Mouse (Mus musculus): ENCODE results near the gene Mfsd4b5.
A peak's percentile ranks its signal among the peaks of the same experiment; 100 is the strongest.

DNA sequence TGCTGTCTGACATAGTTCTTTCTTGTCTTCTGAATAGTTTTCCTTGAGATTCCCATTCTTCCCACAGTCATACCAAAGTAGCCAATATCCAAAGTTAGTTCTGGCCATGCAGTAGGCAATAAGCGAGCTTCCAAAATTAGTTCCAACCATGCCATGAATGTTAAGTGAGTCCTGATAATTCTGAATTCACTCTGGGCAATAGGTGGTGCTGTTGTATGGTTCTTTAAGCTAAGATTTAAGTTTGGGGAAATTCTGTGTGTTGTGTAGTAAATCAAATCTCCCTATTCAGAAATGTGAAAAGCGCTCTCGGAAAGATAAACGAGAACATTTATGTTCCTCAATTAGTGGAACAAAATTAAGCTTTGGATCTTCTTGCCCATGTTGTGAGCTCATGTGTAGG lies 28.2 kb downstream of the Mfsd4b5 start:
- TF ChIP-seq CTCF (IDR thresholded peaks at IDR 0.05) (peak; percentile 58), POLR2A (IDR thresholded peaks at IDR 0.05; ENCODE audit: insufficient read depth, low read depth, low read length) (no peak), EP300 (IDR thresholded peaks at IDR 0.05; ENCODE audit: insufficient read depth, low read depth, low read length) (no peak)

Data from heart, adult 2 months (tissue).